Mouse (Mus musculus) olfactory bulb, adult 2 months (tissue): ENCODE measurements around the gene Cenpj.

Experiments
- CTCF ChIP-seq: fragments of 200-500 bp; IDR thresholded peaks from 2 replicates; pipeline ENCODE4 v1.5.1; 2012; ENCODE audit warnings: low read depth, mild to moderate bottlenecking, low read length, moderate library complexity; ENCODE audit not compliant: insufficient read depth
- POLR2A ChIP-seq: fragments of 200-500 bp; IDR thresholded peaks from 2 replicates; pipeline ENCODE4 v1.6.1; 2012; ENCODE audit warnings: mild to moderate bottlenecking, low read depth, low read length, moderate library complexity; ENCODE audit not compliant: insufficient read depth

- no peak for TF ChIP-seq CTCF
- TF ChIP-seq POLR2A, result no peak
Observed at GRCm38 (mm10) chr14:56620425-56620824, 45.2 kb upstream of the Cenpj start.
